Mouse (Mus musculus): ENCODE results near the gene Vps52.

Gene Vps52

GRCm38 (mm10) chr17:33920282-33921097, 35.1 kb upstream of the Vps52 start:
- DNase-seq = peak; percentile 75

- DNase-seq = no peak
Observed at GRCm38 (mm10) chr17:33921361-33921760, 34.3 kb upstream of the Vps52 start.

- no peak for DNase-seq
Observed at GRCm38 (mm10) chr17:33924577-33925283, 30.9 kb upstream of the Vps52 start.

GRCm38 (mm10) chr17:33925406-33926116, 30.1 kb upstream of the Vps52 start:
- DNase-seq = no peak

- no peak for DNase-seq
Observed at GRCm38 (mm10) chr17:33926207-33926932, 29.2 kb upstream of the Vps52 start.

- DNase-seq = no peak
Observed at GRCm38 (mm10) chr17:33928251-33928947, 27.2 kb upstream of the Vps52 start.

GRCm38 (mm10) chr17:33929371-33930279, 26.0 kb upstream of the Vps52 start, which contains the start of gene Rgl2:
Gene Rgl2 (plus strand): TSS chr17:33929543.
- peak; percentile 93 for DNase-seq

- peak; percentile 73 for DNase-seq
Observed at GRCm38 (mm10) chr17:33930280-33931158, 25.1 kb upstream of the Vps52 start.

GRCm38 (mm10) chr17:33931159-33931866, 24.3 kb upstream of the Vps52 start:
- DNase-seq = no peak

- DNase-seq = no peak
Observed at GRCm38 (mm10) chr17:33931947-33932346, 23.7 kb upstream of the Vps52 start.

- no peak for DNase-seq
Observed at GRCm38 (mm10) chr17:33932448-33932847, 23.2 kb upstream of the Vps52 start.

GRCm38 (mm10) chr17:33932970-33933369, 22.6 kb upstream of the Vps52 start:
- DNase-seq = no peak

GRCm38 (mm10) chr17:33935422-33936055, 20.1 kb upstream of the Vps52 start:
- DNase-seq = no peak

- no peak for DNase-seq
Observed at GRCm38 (mm10) chr17:33936993-33937392, 18.6 kb upstream of the Vps52 start.

GRCm38 (mm10) chr17:33938783-33939182, 16.8 kb upstream of the Vps52 start:
- no peak for DNase-seq

- DNase-seq = peak; percentile 85
Observed at GRCm38 (mm10) chr17:33940206-33940805, 15.3 kb upstream of the Vps52 start, which contains the start of the genes Pfdn6 and Wdr46. Gene Pfdn6 (minus strand): TSS chr17:33940343. Gene Wdr46 (plus strand): TSS chr17:33940660.

GRCm38 (mm10) chr17:33940981-33941380, 14.6 kb upstream of the Vps52 start:
- DNase-seq = no peak

- no peak for DNase-seq
Observed at GRCm38 (mm10) chr17:33941381-33941780, 14.2 kb upstream of the Vps52 start.

Measured in right cerebral cortex, postnatal 25 days (tissue).